Mouse (Mus musculus) embryonic facial prominence, embryonic 11.5 days (tissue): Measurements from ENCODE around the gene Lrrc3c. TPM values are rescaled to one million over a fixed set of nuclear protein-coding genes. Genes with fewer than 3 reads are reported as not detected.

ENCODE experiments used
- ATAC-seq: fragments of 200-750 bp; cut with Nextera tagmentation; replicated peaks from 2 replicates; pipeline ENCODE4 v1.8.0; 2017; ENCODE audit warnings: low read depth; ENCODE audit not compliant: insufficient number of reproducible peaks, low FRiP score, low TSS enrichment
- DNase-seq: peaks from one replicate; pipeline ENCODE4 v3.0.0-alpha.2; 2015; ENCODE audit warnings: low spot score
- H3K27ac ChIP-seq: fragments of 300-500 bp; sonication (generic); replicated peaks from 2 replicates; pipeline ENCODE4 v1.5.1; 2014; ENCODE audit warnings: mild to moderate bottlenecking, low read depth, low read length, control low read depth
- H3K27me3 ChIP-seq: fragments of 300-500 bp; sonication (generic); 2 replicates; pipeline ENCODE4 v1.6.1; 2014; ENCODE audit warnings: mild to moderate bottlenecking, low read length, moderate library complexity, mixed read lengths; ENCODE audit not compliant: control insufficient read depth, insufficient read depth
- H3K36me3 ChIP-seq: fragments of 300-500 bp; sonication (generic); replicated peaks from 2 replicates; pipeline ENCODE4 v1.6.1; 2014; ENCODE audit warnings: low read depth, mild to moderate bottlenecking, low read length, moderate library complexity, mixed read lengths; ENCODE audit not compliant: control insufficient read depth, insufficient read depth
- H3K4me1 ChIP-seq: fragments of 300-500 bp; sonication (generic); 2 replicates; pipeline ENCODE4 v1.6.1; 2014; ENCODE audit warnings: low read length, mixed read lengths; ENCODE audit not compliant: control insufficient read depth, insufficient read depth
- H3K4me2 ChIP-seq: fragments of 300-500 bp; sonication (generic); 2 replicates; pipeline ENCODE4 v1.6.1; 2014; ENCODE audit warnings: low read depth, mild to moderate bottlenecking, control low read depth, low read length, moderate library complexity
- H3K4me3 ChIP-seq: fragments of 300-500 bp; sonication (generic); 2 replicates; pipeline ENCODE4 v1.5.1; 2014; ENCODE audit warnings: low read depth, low read length, control low read depth
- H3K9ac ChIP-seq: fragments of 300-500 bp; sonication (generic); replicated peaks from 2 replicates; pipeline ENCODE4 v1.6.1; 2014; ENCODE audit warnings: mild to moderate bottlenecking, control low read depth, low read length
- H3K9me3 ChIP-seq: fragments of 300-500 bp; sonication (generic); replicated peaks from 2 replicates; pipeline ENCODE4 v1.6.1; 2016; ENCODE audit warnings: mild to moderate bottlenecking, low read length, inconsistent platforms, mixed read lengths; ENCODE audit not compliant: control insufficient read depth
- WGBS: fragments of 180-500 bp; shearing (Covaris S2); extraction: QIAGEN DNeasy Blood & Tissue Kit; methylation state at CpG from one replicate; pipeline ENCODE4 v1.1.7; 2014; 5-methylcytosine and 5-hydroxymethylcytosine counted together
- polyA plus RNA-seq: library from polyadenylated mRNA; unstranded; fragments of >200 nt; fragmentation: Nextera tagmentation; extraction: Ambion mirVana; gene quantifications from 2 replicates; pipeline ENCODE4 v1.2.1, GENCODE M21; 2014

Gene Lrrc3c
- polyA plus RNA-seq, 1 experiment from 2014 or later, result not detected

- Histone ChIP-seq H3K4me2 (peak overlapping the region; percentile 53), H3K4me1 (no peaks in the 10 kb centered on the region; the same call in 1 of the 2 replicates), H3K9ac (peak overlapping the region; percentile 18; the same call in 1 of the 2 replicates), H3K4me3 (peak overlapping the region; percentile 80), H3K27ac (no peak overlapping the region), H3K27me3 (no peaks in the 10 kb centered on the region), H3K36me3 (no peaks in the 10 kb centered on the region; the same call in 1 of the 2 replicates), H3K9me3 (no peaks in the 10 kb centered on the region)
- ATAC-seq (0 out of 2 replicates have a peak, but pooled peaks have one; percentile 15), DNase-seq (peak; percentile 65)
- 6% methylated on average over 20 of the region's 20 CpGs for WGBS
Observed at GRCm38 (mm10) chr11:98587684-98588546, 10.2 kb upstream of the Lrrc3c start.

- Histone ChIP-seq H3K9ac (no peak overlapping the region), H3K9me3 (no peaks in the 10 kb centered on the region), H3K36me3 (no peaks in the 10 kb centered on the region), H3K27ac (no peak overlapping the region), H3K27me3 (no peaks in the 10 kb centered on the region), H3K4me1 (no peaks in the 10 kb centered on the region; the same call in 1 of the 2 replicates), H3K4me3 (no peak overlapping the region), H3K4me2 (no peak overlapping the region)
- 60% methylated on average over 6 of the region's 6 CpGs for WGBS
- ATAC-seq, result no peak
- no peak for DNase-seq
Observed at GRCm38 (mm10) chr11:98588833-98589281, 9.2 kb upstream of the Lrrc3c start.

GRCm38 (mm10) chr11:98589306-98589705 is 8.8 kb upstream of the Lrrc3c start:
- H3K9me3 ChIP-seq, result no peaks in the 10 kb centered on the region
- ATAC-seq (no peak), DNase-seq (no peak)
- H3K27me3 ChIP-seq, result no peaks in the 10 kb centered on the region
- H3K4me2 ChIP-seq, result no peak overlapping the region
- H3K27ac ChIP-seq, result no peak overlapping the region
- no peak overlapping the region for H3K4me3 ChIP-seq
- H3K4me1 ChIP-seq, result no peaks in the 10 kb centered on the region; the same call in 1 of the 2 replicates
- WGBS, result 78% methylated on average over 8 of the region's 8 CpGs
- no peaks in the 10 kb centered on the region for H3K36me3 ChIP-seq
- no peak overlapping the region for H3K9ac ChIP-seq

GRCm38 (mm10) chr11:98590548-98591445 is 7.3 kb upstream of the Lrrc3c start:
- H3K4me1 ChIP-seq, result no peaks in the 10 kb centered on the region; the same call in 1 of the 2 replicates
- H3K36me3 ChIP-seq, result no peaks in the 10 kb centered on the region
- ATAC-seq, result no peak
- DNase-seq, result no peak
- WGBS, result 72% methylated on average over 19 of the region's 19 CpGs
- H3K4me2 ChIP-seq, result no peak overlapping the region
- no peaks in the 10 kb centered on the region for H3K27me3 ChIP-seq
- no peak overlapping the region for H3K27ac ChIP-seq
- H3K4me3 ChIP-seq, result no peak overlapping the region
- H3K9ac ChIP-seq, result no peak overlapping the region
- H3K9me3 ChIP-seq, result no peaks in the 10 kb centered on the region

- DNase-seq (no peak), ATAC-seq (no peak)
- Histone ChIP-seq H3K4me3 (no peak overlapping the region), H3K36me3 (no peaks in the 10 kb centered on the region), H3K9ac (no peak overlapping the region), H3K4me2 (no peak overlapping the region), H3K4me1 (no peaks in the 10 kb centered on the region), H3K27me3 (peaks cover 6% of the 10 kb centered on the region; the same call in 1 of the 2 replicates), H3K27ac (no peak overlapping the region), H3K9me3 (no peaks in the 10 kb centered on the region)
- WGBS, result 80% methylated on average over 6 of the region's 6 CpGs
Observed at GRCm38 (mm10) chr11:98595021-98595420, 3.1 kb upstream of the Lrrc3c start.

GRCm38 (mm10) chr11:98595473-98595872 is 2.6 kb upstream of the Lrrc3c start:
- peaks cover 6% of the 10 kb centered on the region; the same call in 1 of the 2 replicates for H3K27me3 ChIP-seq
- H3K36me3 ChIP-seq, result no peaks in the 10 kb centered on the region
- H3K9ac ChIP-seq, result no peak overlapping the region
- H3K4me1 ChIP-seq, result no peaks in the 10 kb centered on the region
- ATAC-seq (no peak), DNase-seq (no peak)
- H3K27ac ChIP-seq, result no peak overlapping the region
- no peak overlapping the region for H3K4me2 ChIP-seq
- 80% methylated on average over 10 of the region's 10 CpGs for WGBS
- no peak overlapping the region for H3K4me3 ChIP-seq
- H3K9me3 ChIP-seq, result no peaks in the 10 kb centered on the region

GRCm38 (mm10) chr11:98595955-98596354 is 2.1 kb upstream of the Lrrc3c start:
- Histone ChIP-seq H3K4me3 (no peak overlapping the region), H3K27ac (no peak overlapping the region), H3K9ac (no peak overlapping the region), H3K4me1 (no peaks in the 10 kb centered on the region), H3K9me3 (no peaks in the 10 kb centered on the region), H3K36me3 (no peaks in the 10 kb centered on the region), H3K4me2 (no peak overlapping the region), H3K27me3 (peaks cover 6% of the 10 kb centered on the region; the same call in 1 of the 2 replicates)
- ATAC-seq, result no peak
- 86% methylated on average over 3 of the region's 3 CpGs for WGBS
- no peak for DNase-seq
